Mouse (Mus musculus) heart, postnatal 36 days (tissue): ENCODE measurements around the gene Akap8. TPM values are rescaled to one million over a fixed set of nuclear protein-coding genes. Genes with fewer than 3 reads are reported as not detected.

ENCODE experiments used
- total RNA-seq, 2 experiments: library from RNA; stranded (reverse); gene quantifications; 2 replicates each; pipeline ENCODE4 v1.2.3; 2021

Gene Akap8
- total RNA-seq, 2 experiments from 2014 or later: 37.3 to 50.4 TPM

Other genes starting within 250 kb of the Akap8 start
- gene Notch3, start 154.4 kb downstream of the Akap8 start, total RNA-seq: 10 to 100 TPM; 25.1 to 26.4 TPM
- under 1 TPM; 0.92 to 0.97 TPM for gene Ephx3, start 131.7 kb downstream of the Akap8 start, total RNA-seq
- gene Brd4, start 36.5 kb downstream of the Akap8 start, total RNA-seq: 10 to 100 TPM; 52.3 to 55.0 TPM
- 10 to 100 TPM; 44.5 to 55.7 TPM for gene Akap8l, start 29.4 kb upstream of the Akap8 start, total RNA-seq
- gene Wiz, start 68.2 kb upstream of the Akap8 start, total RNA-seq: 10 to 100 TPM; 18.9 to 19.1 TPM
- gene Rasal3, start 82.3 kb upstream of the Akap8 start, total RNA-seq: under 1 TPM; 0.60 to 0.97 TPM
- not detected for gene Pglyrp2, start 102.9 kb upstream of the Akap8 start, total RNA-seq
- gene Cyp4f39, start 131.5 kb upstream of the Akap8 start, total RNA-seq: not detected
- 1 to 10 TPM; 5.7 to 7.1 TPM for gene Cyp4f17, start 184.8 kb upstream of the Akap8 start, total RNA-seq
- 1 to 10 TPM; 6.6 to 9.9 TPM for gene Cyp4f16, start 215.3 kb upstream of the Akap8 start, total RNA-seq